Mouse (Mus musculus): Measurements from ENCODE around the gene Rai14. TPM values are rescaled to one million over a fixed set of nuclear protein-coding genes. Genes with fewer than 3 reads are reported as not detected.
A peak's percentile ranks its signal among the peaks of the same experiment; 100 is the strongest.

Gene Rai14
- polyA plus RNA-seq, 1 experiment from 2014 or later, result 75.0 TPM

- ATAC-seq (ENCODE audit: low FRiP score, low TSS enrichment), result no peak
- Histone ChIP-seq H3K36me3 (ENCODE audit: control insufficient read depth, insufficient read depth, low read length) (no peaks in the 10 kb centered on the region), H3K4me2 (replicated peaks; ENCODE audit: low read depth, low read length) (no peak overlapping the region), H3K27me3 (ENCODE audit: control insufficient read depth, insufficient read depth, low read length) (no peaks in the 10 kb centered on the region), H3K4me1 (ENCODE audit: control insufficient read depth, insufficient read depth, low read length) (peaks cover 9% of the 10 kb centered on the region; the same call in 1 of the 2 replicates), H3K9me3 (ENCODE audit: control insufficient read depth, low read length) (no peaks in the 10 kb centered on the region), H3K4me3 (ENCODE audit: low read length) (no peak overlapping the region), H3K9ac (ENCODE audit: low read depth, low read length) (no peak overlapping the region), H3K27ac (ENCODE audit: low read depth, low read length) (no peak overlapping the region)
- WGBS, result 59% methylated on average over 5 of the region's 5 CpGs
Observed at GRCm38 (mm10) chr15:10705752-10706151, 8.7 kb downstream of the Rai14 start.

GRCm38 (mm10) chr15:10704328-10704727 lies 10.1 kb downstream of the Rai14 start:
- Histone ChIP-seq H3K4me3 (ENCODE audit: low read length) (no peak overlapping the region), H3K9me3 (ENCODE audit: control insufficient read depth, low read length) (no peaks in the 10 kb centered on the region), H3K9ac (ENCODE audit: low read depth, low read length) (no peak overlapping the region), H3K27ac (ENCODE audit: low read depth, low read length) (no peak overlapping the region), H3K27me3 (ENCODE audit: control insufficient read depth, insufficient read depth, low read length) (no peaks in the 10 kb centered on the region), H3K4me1 (ENCODE audit: control insufficient read depth, insufficient read depth, low read length) (peaks cover 9% of the 10 kb centered on the region; the same call in 1 of the 2 replicates), H3K4me2 (replicated peaks; ENCODE audit: low read depth, low read length) (no peak overlapping the region), H3K36me3 (ENCODE audit: control insufficient read depth, insufficient read depth, low read length) (no peaks in the 10 kb centered on the region)
- no peak for ATAC-seq (ENCODE audit: low FRiP score, low TSS enrichment)
- 91% methylated on average over 8 of the region's 8 CpGs for WGBS

DNA sequence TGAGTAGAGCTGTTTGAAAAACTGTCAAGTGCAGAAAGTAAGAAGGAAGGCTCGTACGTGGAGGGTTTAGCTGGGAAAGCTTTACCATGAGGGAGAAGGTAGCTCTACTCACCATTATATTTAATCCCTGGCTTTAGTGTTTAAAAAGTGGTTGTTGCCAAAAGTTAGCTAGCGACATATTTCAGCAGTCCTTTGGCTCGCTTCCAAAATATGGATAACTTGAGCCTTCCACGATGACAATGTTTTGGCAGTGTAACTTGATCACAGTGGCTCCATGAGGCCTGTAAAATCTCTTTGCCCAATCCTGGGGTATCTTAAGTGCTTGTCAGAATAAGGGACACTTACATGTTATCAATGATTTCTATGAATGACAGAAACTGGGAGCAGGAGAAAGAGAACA lies 12.9 kb downstream of the Rai14 start:
- H3K4me3 ChIP-seq (ENCODE audit: low read length), result no peak overlapping the region
- peaks cover 9% of the 10 kb centered on the region; the same call in 1 of the 2 replicates for H3K4me1 ChIP-seq (ENCODE audit: control insufficient read depth, insufficient read depth, low read length)
- no peaks in the 10 kb centered on the region for H3K9me3 ChIP-seq (ENCODE audit: control insufficient read depth, low read length)
- no peak overlapping the region for H3K9ac ChIP-seq (ENCODE audit: low read depth, low read length)
- H3K36me3 ChIP-seq (ENCODE audit: control insufficient read depth, insufficient read depth, low read length), result no peaks in the 10 kb centered on the region
- H3K27ac ChIP-seq (ENCODE audit: low read depth, low read length), result no peak overlapping the region
- no peak overlapping the region for H3K4me2 ChIP-seq (replicated peaks; ENCODE audit: low read depth, low read length)
- no peak for ATAC-seq (ENCODE audit: low FRiP score, low TSS enrichment)
- WGBS, result 61% methylated on average over 5 of the region's 5 CpGs
- H3K27me3 ChIP-seq (ENCODE audit: control insufficient read depth, insufficient read depth, low read length), result no peaks in the 10 kb centered on the region

DNA sequence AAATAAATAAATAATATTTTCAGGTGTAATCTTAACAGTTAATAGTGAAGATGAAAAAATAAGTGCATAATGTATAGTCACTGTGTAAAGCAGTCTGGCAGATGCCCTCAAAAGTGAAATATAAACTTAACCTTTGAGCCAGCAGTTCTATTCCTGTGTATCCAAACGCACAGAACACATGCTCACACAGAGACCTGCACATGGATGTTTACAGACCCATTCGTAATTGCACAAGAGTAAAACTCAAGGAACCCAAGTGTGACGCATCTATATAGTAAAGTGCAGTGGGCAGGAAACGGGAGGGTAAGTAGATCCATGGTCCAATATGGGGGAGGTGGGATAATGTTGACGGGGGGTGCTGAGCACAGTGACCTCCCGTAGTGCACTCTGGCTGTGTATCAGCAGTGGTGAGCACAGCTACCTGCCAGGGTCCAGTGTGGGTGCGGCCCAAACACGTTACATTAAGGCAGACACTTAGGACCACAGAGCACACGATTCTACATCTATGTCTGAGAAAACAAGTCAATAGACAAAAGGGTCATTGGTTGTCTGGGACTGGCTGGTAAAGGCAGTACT lies 13.4 kb downstream of the Rai14 start:
- Histone ChIP-seq H3K4me1 (ENCODE audit: control insufficient read depth, insufficient read depth, low read length) (peaks cover 9% of the 10 kb centered on the region; the same call in 1 of the 2 replicates), H3K4me3 (ENCODE audit: low read length) (no peak overlapping the region), H3K36me3 (ENCODE audit: control insufficient read depth, insufficient read depth, low read length) (no peaks in the 10 kb centered on the region), H3K9ac (ENCODE audit: low read depth, low read length) (no peak overlapping the region), H3K9me3 (ENCODE audit: control insufficient read depth, low read length) (no peaks in the 10 kb centered on the region), H3K27me3 (ENCODE audit: control insufficient read depth, insufficient read depth, low read length) (no peaks in the 10 kb centered on the region), H3K27ac (ENCODE audit: low read depth, low read length) (no peak overlapping the region), H3K4me2 (replicated peaks; ENCODE audit: low read depth, low read length) (no peak overlapping the region)
- peak; percentile 80; the same call in 1 of the 2 replicates for ATAC-seq (ENCODE audit: low FRiP score, low TSS enrichment)
- 62% methylated on average over 9 of the region's 9 CpGs for whole genome bisulfite sequencing

DNA sequence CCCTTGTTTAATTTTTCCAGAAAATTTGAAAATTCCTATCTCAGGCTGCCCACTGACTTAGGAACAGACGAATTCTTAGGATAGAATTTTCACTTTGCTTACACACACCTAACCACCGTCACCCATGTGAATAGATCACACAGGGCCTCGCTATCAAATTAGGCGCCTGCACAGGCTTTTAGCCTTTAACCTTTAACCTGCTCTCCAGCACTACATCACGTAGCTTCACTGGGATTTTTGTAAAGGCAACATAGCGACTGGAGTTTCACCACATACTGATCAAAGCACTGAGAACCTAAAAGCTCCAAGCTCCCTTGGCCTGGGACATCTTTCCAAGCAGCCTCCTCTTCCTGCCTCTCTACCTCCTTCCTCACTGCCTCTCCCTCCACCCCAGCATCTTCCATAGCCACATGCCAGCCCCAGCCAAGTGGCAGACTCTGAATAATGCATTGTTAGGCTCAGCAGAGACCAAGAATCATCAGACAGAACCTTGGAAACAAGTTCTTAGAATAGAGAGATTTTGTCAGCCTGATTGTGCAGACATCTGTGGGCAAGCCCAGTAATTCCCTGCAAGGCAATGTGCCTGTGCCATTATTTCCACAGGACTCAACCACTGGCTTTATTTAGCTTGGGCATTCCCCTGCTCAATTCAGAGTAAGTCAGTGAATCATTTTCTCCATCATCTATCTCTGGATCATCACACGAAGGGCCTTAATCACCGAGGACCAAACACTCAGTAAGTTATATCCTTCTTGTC lies 17.8 kb downstream of the Rai14 start:
- no peak overlapping the region for H3K4me2 ChIP-seq (replicated peaks; ENCODE audit: low read depth, low read length)
- H3K4me1 ChIP-seq (ENCODE audit: control insufficient read depth, insufficient read depth, low read length), result peaks cover 17% of the 10 kb centered on the region; the same call in 1 of the 2 replicates
- WGBS, result 57% methylated on average over 8 of the region's 8 CpGs
- H3K36me3 ChIP-seq (ENCODE audit: control insufficient read depth, insufficient read depth, low read length), result no peaks in the 10 kb centered on the region
- no peak overlapping the region for H3K9ac ChIP-seq (ENCODE audit: low read depth, low read length)
- no peak overlapping the region for H3K4me3 ChIP-seq (ENCODE audit: low read length)
- H3K27ac ChIP-seq (ENCODE audit: low read depth, low read length), result no peak overlapping the region
- H3K27me3 ChIP-seq (ENCODE audit: control insufficient read depth, insufficient read depth, low read length), result no peaks in the 10 kb centered on the region
- no peak for ATAC-seq (ENCODE audit: low FRiP score, low TSS enrichment)
- H3K9me3 ChIP-seq (ENCODE audit: control insufficient read depth, low read length), result no peaks in the 10 kb centered on the region

- WGBS, result 14% methylated on average over 4 of the region's 4 CpGs
- H3K4me1 ChIP-seq (ENCODE audit: control insufficient read depth, insufficient read depth, low read length), result peaks cover 19% of the 10 kb centered on the region
- no peak overlapping the region for H3K4me2 ChIP-seq (replicated peaks; ENCODE audit: low read depth, low read length)
- H3K4me3 ChIP-seq (ENCODE audit: low read length), result no peak overlapping the region
- no peaks in the 10 kb centered on the region for H3K9me3 ChIP-seq (ENCODE audit: control insufficient read depth, low read length)
- H3K27ac ChIP-seq (ENCODE audit: low read depth, low read length), result no peak overlapping the region
- no peak for ATAC-seq (ENCODE audit: low FRiP score, low TSS enrichment)
- H3K27me3 ChIP-seq (ENCODE audit: control insufficient read depth, insufficient read depth, low read length), result no peaks in the 10 kb centered on the region
- no peak overlapping the region for H3K9ac ChIP-seq (ENCODE audit: low read depth, low read length)
- peaks cover 16% of the 10 kb centered on the region; the same call in 1 of the 2 replicates for H3K36me3 ChIP-seq (ENCODE audit: control insufficient read depth, insufficient read depth, low read length)
Observed at GRCm38 (mm10) chr15:10692627-10693026, 21.8 kb downstream of the Rai14 start.

GRCm38 (mm10) chr15:10691481-10691880 lies 22.9 kb downstream of the Rai14 start:
- Histone ChIP-seq H3K27me3 (ENCODE audit: control insufficient read depth, insufficient read depth, low read length) (no peaks in the 10 kb centered on the region), H3K9ac (ENCODE audit: low read depth, low read length) (no peak overlapping the region), H3K4me3 (ENCODE audit: low read length) (no peak overlapping the region), H3K4me2 (replicated peaks; ENCODE audit: low read depth, low read length) (no peak overlapping the region), H3K36me3 (ENCODE audit: control insufficient read depth, insufficient read depth, low read length) (peaks cover 19% of the 10 kb centered on the region; the same call in 1 of the 2 replicates), H3K27ac (ENCODE audit: low read depth, low read length) (no peak overlapping the region), H3K4me1 (ENCODE audit: control insufficient read depth, insufficient read depth, low read length) (peaks cover 20% of the 10 kb centered on the region), H3K9me3 (ENCODE audit: control insufficient read depth, low read length) (no peaks in the 10 kb centered on the region)
- 39% methylated on average over 6 of the region's 6 CpGs for WGBS
- ATAC-seq (ENCODE audit: low FRiP score, low TSS enrichment), result no peak

DNA sequence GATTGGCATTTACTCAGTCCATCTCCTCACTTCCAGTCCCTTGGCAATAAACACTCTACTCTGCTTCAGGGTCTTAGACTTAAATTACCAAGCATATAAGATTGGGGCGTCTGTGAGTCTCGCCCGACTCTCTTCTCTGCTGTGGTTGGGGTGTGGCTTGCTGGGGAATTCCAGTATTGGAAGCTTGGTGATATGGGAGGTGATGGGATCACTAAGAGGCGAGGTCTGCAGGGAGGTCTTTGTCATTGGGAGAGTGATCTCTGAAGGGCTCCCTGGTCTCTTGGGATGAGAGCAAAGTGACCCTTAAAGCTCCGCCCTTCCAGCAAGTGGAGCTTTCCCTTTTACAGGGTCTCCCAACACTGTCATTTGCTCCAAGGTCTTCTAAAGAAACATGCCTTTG lies 23.5 kb downstream of the Rai14 start:
- Histone ChIP-seq H3K27ac (ENCODE audit: low read depth, low read length) (no peak overlapping the region), H3K27me3 (ENCODE audit: control insufficient read depth, insufficient read depth, low read length) (no peaks in the 10 kb centered on the region), H3K9ac (ENCODE audit: low read depth, low read length) (no peak overlapping the region), H3K4me2 (replicated peaks; ENCODE audit: low read depth, low read length) (no peak overlapping the region), H3K4me1 (ENCODE audit: control insufficient read depth, insufficient read depth, low read length) (peaks cover 22% of the 10 kb centered on the region), H3K36me3 (ENCODE audit: control insufficient read depth, insufficient read depth, low read length) (peaks cover 22% of the 10 kb centered on the region; the same call in 1 of the 2 replicates), H3K4me3 (ENCODE audit: low read length) (no peak overlapping the region), H3K9me3 (ENCODE audit: control insufficient read depth, low read length) (no peaks in the 10 kb centered on the region)
- ATAC-seq (ENCODE audit: low FRiP score, low TSS enrichment), result no peak
- 82% methylated on average over 5 of the region's 5 CpGs for WGBS

- Histone ChIP-seq H3K36me3 (ENCODE audit: control insufficient read depth, insufficient read depth, low read length) (peaks cover 22% of the 10 kb centered on the region; the same call in 1 of the 2 replicates), H3K9ac (ENCODE audit: low read depth, low read length) (no peak overlapping the region), H3K4me1 (ENCODE audit: control insufficient read depth, insufficient read depth, low read length) (peaks cover 22% of the 10 kb centered on the region), H3K9me3 (ENCODE audit: control insufficient read depth, low read length) (no peaks in the 10 kb centered on the region), H3K27me3 (ENCODE audit: control insufficient read depth, insufficient read depth, low read length) (no peaks in the 10 kb centered on the region), H3K4me3 (ENCODE audit: low read length) (no peak overlapping the region), H3K27ac (ENCODE audit: low read depth, low read length) (no peak overlapping the region), H3K4me2 (replicated peaks; ENCODE audit: low read depth, low read length) (no peak overlapping the region)
- WGBS, result 69% methylated on average over 13 of the region's 13 CpGs
- 0 out of 2 replicates have a peak, but pooled peaks have one; percentile 37 for ATAC-seq (ENCODE audit: low FRiP score, low TSS enrichment)
Observed at GRCm38 (mm10) chr15:10690219-10690618, 24.2 kb downstream of the Rai14 start.
